Mouse (Mus musculus) midbrain, embryonic 15.5 days (tissue): Measurements from ENCODE around the gene Sec24b. TPM values are rescaled to one million over a fixed set of nuclear protein-coding genes. Genes with fewer than 3 reads are reported as not detected.

Experiments
- ATAC-seq: fragments of 200-750 bp; cut with Nextera tagmentation; replicated peaks from 2 replicates; pipeline ENCODE4 v1.8.0; 2017; ENCODE audit warnings: moderate TSS enrichment
- H3K27ac ChIP-seq: fragments of 300-500 bp; sonication (generic); 2 replicates; pipeline ENCODE4 v1.5.1; 2015; ENCODE audit warnings: mild to moderate bottlenecking, inconsistent platforms
- H3K27me3 ChIP-seq: fragments of 300-500 bp; sonication (generic); replicated peaks from 2 replicates; pipeline ENCODE4 v1.6.1; 2015; ENCODE audit warnings: inconsistent platforms
- H3K36me3 ChIP-seq: fragments of 300-500 bp; sonication (generic); replicated peaks from 2 replicates; pipeline ENCODE4 v1.6.1; 2015; ENCODE audit warnings: inconsistent platforms
- H3K4me1 ChIP-seq: fragments of 300-500 bp; sonication (generic); 2 replicates; pipeline ENCODE4 v1.6.1; 2015; ENCODE audit warnings: inconsistent platforms
- H3K4me2 ChIP-seq: fragments of 300-500 bp; sonication (generic); 2 replicates; pipeline ENCODE4 v1.6.1; 2015; ENCODE audit warnings: inconsistent platforms, mild to moderate bottlenecking, moderate library complexity
- H3K4me3 ChIP-seq: fragments of 300-500 bp; sonication (generic); 2 replicates; pipeline ENCODE4 v1.5.1; 2015; ENCODE audit warnings: mild to moderate bottlenecking, inconsistent platforms
- H3K9ac ChIP-seq: fragments of 300-500 bp; sonication (generic); 2 replicates; pipeline ENCODE4 v1.6.1; 2015; ENCODE audit warnings: mild to moderate bottlenecking, inconsistent platforms
- H3K9me3 ChIP-seq: fragments of 300-500 bp; sonication (generic); 2 replicates; pipeline ENCODE4 v1.6.1; 2016; ENCODE audit warnings: inconsistent platforms
- WGBS: fragments of 180-500 bp; shearing (Covaris S2); methylation state at CpG from one replicate; pipeline ENCODE4 v1.1.7; 2015; ENCODE audit warnings: mixed read lengths; 5-methylcytosine and 5-hydroxymethylcytosine counted together
- polyA plus RNA-seq: library from polyadenylated mRNA; unstranded; fragments of >200 nt; fragmentation: Nextera tagmentation; extraction: Ambion mirVana; gene quantifications from 2 replicates; pipeline ENCODE4 v1.2.1, GENCODE M21; 2015

Sec24b gene
- polyA plus RNA-seq, 1 experiment from 2014 or later, result 34.9 TPM

- Histone ChIP-seq H3K4me3 (no peak overlapping the region), H3K9ac (no peak overlapping the region)
- WGBS, result 88% methylated on average over 9 of the region's 9 CpGs
Observed at GRCm38 (mm10) chr3:130077291-130077690, 15.9 kb upstream of the Sec24b start.

GRCm38 (mm10) chr3:130075746-130076145 lies 14.4 kb upstream of the Sec24b start:
- no peak overlapping the region for H3K9ac ChIP-seq
- ATAC-seq, result no peak
- WGBS, result 62% methylated on average over 1 of the region's 1 CpGs
- no peak overlapping the region for H3K4me2 ChIP-seq
- no peaks in the 10 kb centered on the region for H3K4me1 ChIP-seq
- no peak overlapping the region for H3K27ac ChIP-seq
- H3K9me3 ChIP-seq, result no peaks in the 10 kb centered on the region
- no peaks in the 10 kb centered on the region for H3K36me3 ChIP-seq
- H3K4me3 ChIP-seq, result no peak overlapping the region
- H3K27me3 ChIP-seq, result no peaks in the 10 kb centered on the region

More at GRCm38 (mm10) chr3:130077291-130077690, 15.9 kb upstream of the Sec24b start:
- H3K27ac ChIP-seq, result no peak overlapping the region
- no peaks in the 10 kb centered on the region for H3K27me3 ChIP-seq
- no peaks in the 10 kb centered on the region for H3K4me1 ChIP-seq
- ATAC-seq, result no peak
- H3K36me3 ChIP-seq, result no peaks in the 10 kb centered on the region
- no peak overlapping the region for H3K4me2 ChIP-seq
- H3K9me3 ChIP-seq, result no peaks in the 10 kb centered on the region

- WGBS, result 65% methylated on average over 10 of the region's 10 CpGs
- no peak overlapping the region for H3K27ac ChIP-seq
- no peak for ATAC-seq
- H3K36me3 ChIP-seq, result no peaks in the 10 kb centered on the region
- no peak overlapping the region for H3K4me3 ChIP-seq
- H3K4me1 ChIP-seq, result no peaks in the 10 kb centered on the region
- no peak overlapping the region for H3K4me2 ChIP-seq
- H3K9ac ChIP-seq, result no peak overlapping the region
- H3K27me3 ChIP-seq, result no peaks in the 10 kb centered on the region
- H3K9me3 ChIP-seq, result no peaks in the 10 kb centered on the region
Observed at GRCm38 (mm10) chr3:130073085-130073484, 11.7 kb upstream of the Sec24b start.

- Histone ChIP-seq H3K4me3 (no peak overlapping the region), H3K4me2 (no peak overlapping the region), H3K9me3 (no peaks in the 10 kb centered on the region), H3K27me3 (no peaks in the 10 kb centered on the region), H3K27ac (no peak overlapping the region), H3K9ac (no peak overlapping the region), H3K36me3 (no peaks in the 10 kb centered on the region), H3K4me1 (no peaks in the 10 kb centered on the region)
- ATAC-seq, result no peak
- 78% methylated on average over 2 of the region's 2 CpGs for WGBS
Observed at GRCm38 (mm10) chr3:130071918-130072317, 10.6 kb upstream of the Sec24b start.

- H3K4me1 ChIP-seq, result peaks cover 39% of the 10 kb centered on the region
- under 1% methylated on average over 74 of the region's 92 CpGs for WGBS
- H3K4me3 ChIP-seq, result peak overlapping the region; percentile 96
- H3K27me3 ChIP-seq, result no peaks in the 10 kb centered on the region
- H3K27ac ChIP-seq, result peak overlapping the region; percentile 96
- peak; percentile 98 for ATAC-seq
- H3K4me2 ChIP-seq, result peak overlapping the region; percentile 88
- H3K9ac ChIP-seq, result peak overlapping the region; percentile 91
- no peaks in the 10 kb centered on the region for H3K36me3 ChIP-seq
- no peaks in the 10 kb centered on the region for H3K9me3 ChIP-seq
Observed at GRCm38 (mm10) chr3:130060396-130061029, 840 bp downstream of the Sec24b start.

- H3K27ac ChIP-seq, result peak overlapping the region; percentile 96
- WGBS, result under 1% methylated on average over 40 of the region's 42 CpGs
- no peaks in the 10 kb centered on the region for H3K36me3 ChIP-seq
- ATAC-seq, result peak; percentile 51; the same call in 1 of the 2 replicates
- peak overlapping the region; percentile 91 for H3K9ac ChIP-seq
- peaks cover 39% of the 10 kb centered on the region for H3K4me1 ChIP-seq
- no peaks in the 10 kb centered on the region for H3K27me3 ChIP-seq
- peak overlapping the region; percentile 96 for H3K4me3 ChIP-seq
- H3K9me3 ChIP-seq, result no peaks in the 10 kb centered on the region
- peak overlapping the region; percentile 88 for H3K4me2 ChIP-seq
Observed at GRCm38 (mm10) chr3:130059805-130060395, 1.5 kb downstream of the Sec24b start.

- Histone ChIP-seq H3K4me1 (peaks cover 39% of the 10 kb centered on the region), H3K9me3 (no peaks in the 10 kb centered on the region), H3K9ac (no peak overlapping the region), H3K27me3 (no peaks in the 10 kb centered on the region), H3K36me3 (no peaks in the 10 kb centered on the region), H3K4me2 (0 out of 2 replicates have a peak overlapping the region, but pooled peaks have one; percentile 0), H3K27ac (no peak overlapping the region), H3K4me3 (no peak overlapping the region)
- no peak for ATAC-seq
- 69% methylated on average over 2 of the region's 2 CpGs for WGBS
Observed at GRCm38 (mm10) chr3:130058488-130058887, 2.9 kb downstream of the Sec24b start.

GRCm38 (mm10) chr3:130057569-130058345 lies 3.6 kb downstream of the Sec24b start:
- Histone ChIP-seq H3K27me3 (no peaks in the 10 kb centered on the region), H3K9me3 (no peaks in the 10 kb centered on the region), H3K27ac (no peak overlapping the region), H3K4me3 (no peak overlapping the region), H3K9ac (no peak overlapping the region), H3K36me3 (no peaks in the 10 kb centered on the region), H3K4me1 (peaks cover 46% of the 10 kb centered on the region), H3K4me2 (no peak overlapping the region)
- WGBS, result 78% methylated on average over 14 of the region's 14 CpGs
- ATAC-seq, result no peak

- Histone ChIP-seq H3K9ac (no peak overlapping the region), H3K9me3 (no peaks in the 10 kb centered on the region), H3K27me3 (no peaks in the 10 kb centered on the region), H3K4me3 (no peak overlapping the region), H3K4me2 (no peak overlapping the region), H3K4me1 (peaks cover 41% of the 10 kb centered on the region), H3K36me3 (no peaks in the 10 kb centered on the region), H3K27ac (no peak overlapping the region)
- WGBS, result 90% methylated on average over 15 of the region's 15 CpGs
- no peak for ATAC-seq
Observed at GRCm38 (mm10) chr3:130055416-130056385, 5.7 kb downstream of the Sec24b start.

GRCm38 (mm10) chr3:130054587-130054986 lies 6.8 kb downstream of the Sec24b start:
- Histone ChIP-seq H3K4me1 (peaks cover 39% of the 10 kb centered on the region), H3K9ac (no peak overlapping the region), H3K4me2 (no peak overlapping the region), H3K9me3 (no peaks in the 10 kb centered on the region), H3K4me3 (no peak overlapping the region), H3K27ac (no peak overlapping the region), H3K36me3 (no peaks in the 10 kb centered on the region), H3K27me3 (no peaks in the 10 kb centered on the region)
- no peak for ATAC-seq
- 91% methylated on average over 6 of the region's 6 CpGs for WGBS

- ATAC-seq, result no peak; the same call in 1 of the 2 replicates
- 73% methylated on average over 10 of the region's 10 CpGs for WGBS
- no peak overlapping the region for H3K4me3 ChIP-seq
- H3K27ac ChIP-seq, result no peak overlapping the region
- no peaks in the 10 kb centered on the region for H3K27me3 ChIP-seq
- H3K4me1 ChIP-seq, result peaks cover 28% of the 10 kb centered on the region
- H3K4me2 ChIP-seq, result no peak overlapping the region
- H3K9me3 ChIP-seq, result no peaks in the 10 kb centered on the region
- no peak overlapping the region for H3K9ac ChIP-seq
- H3K36me3 ChIP-seq, result no peaks in the 10 kb centered on the region
Observed at GRCm38 (mm10) chr3:130053340-130054066, 7.8 kb downstream of the Sec24b start.
